Mouse (Mus musculus) hindbrain, embryonic 16.5 days (tissue): ENCODE measurements at regions not wholly inside any gene's neighbourhood (a gene's known extent, or its start where the extent isn't known, plus 50 kb on each side); places are given as distances from the start of the nearest gene placed in this dataset.

Source experiments
- ATAC-seq: fragments of 200-750 bp; cut with Nextera tagmentation; 2 replicates; pipeline ENCODE4 v1.8.0; 2017; ENCODE audit warnings: moderate TSS enrichment, moderate library complexity
- H3K27ac ChIP-seq: fragments of 300-500 bp; sonication (generic); 2 replicates; pipeline ENCODE4 v1.5.1; 2014; ENCODE audit warnings: low read depth, mild to moderate bottlenecking, control low read depth, low read length, moderate library complexity
- H3K27me3 ChIP-seq: fragments of 300-500 bp; sonication (generic); replicated peaks from 2 replicates; pipeline ENCODE4 v1.6.1; 2014; ENCODE audit warnings: low read length; ENCODE audit not compliant: control insufficient read depth, insufficient read depth
- H3K36me3 ChIP-seq: fragments of 300-500 bp; sonication (generic); 2 replicates; pipeline ENCODE4 v1.6.1; 2014; ENCODE audit warnings: mild to moderate bottlenecking, low read length, moderate library complexity, mixed read lengths; ENCODE audit not compliant: control insufficient read depth, insufficient read depth
- H3K4me1 ChIP-seq: fragments of 300-500 bp; sonication (generic); 2 replicates; pipeline ENCODE4 v1.6.1; 2014; ENCODE audit warnings: low read depth, low read length; ENCODE audit not compliant: control insufficient read depth, insufficient read depth
- H3K4me2 ChIP-seq: fragments of 300-500 bp; sonication (generic); 2 replicates; pipeline ENCODE4 v1.6.1; 2014; ENCODE audit warnings: mild to moderate bottlenecking, low read length, control low read depth, moderate library complexity
- H3K4me3 ChIP-seq: fragments of 300-500 bp; sonication (generic); 2 replicates; pipeline ENCODE4 v1.5.1; 2014; ENCODE audit warnings: mild to moderate bottlenecking, low read length, control low read depth, moderate library complexity
- H3K9ac ChIP-seq: fragments of 300-500 bp; sonication (generic); 2 replicates; pipeline ENCODE4 v1.6.1; 2014; ENCODE audit warnings: low read depth, mild to moderate bottlenecking, control low read depth, low read length, moderate library complexity
- H3K9me3 ChIP-seq: fragments of 300-500 bp; sonication (generic); 2 replicates; pipeline ENCODE4 v1.6.1; 2014; ENCODE audit warnings: mild to moderate bottlenecking, low read length, moderate library complexity; ENCODE audit not compliant: control insufficient read depth
- WGBS: fragments of 180-500 bp; shearing (Covaris S2); extraction: QIAGEN DNeasy Blood & Tissue Kit; methylation state at CpG from one replicate; pipeline ENCODE4 v1.1.7; 2014; 5-methylcytosine and 5-hydroxymethylcytosine counted together

DNA sequence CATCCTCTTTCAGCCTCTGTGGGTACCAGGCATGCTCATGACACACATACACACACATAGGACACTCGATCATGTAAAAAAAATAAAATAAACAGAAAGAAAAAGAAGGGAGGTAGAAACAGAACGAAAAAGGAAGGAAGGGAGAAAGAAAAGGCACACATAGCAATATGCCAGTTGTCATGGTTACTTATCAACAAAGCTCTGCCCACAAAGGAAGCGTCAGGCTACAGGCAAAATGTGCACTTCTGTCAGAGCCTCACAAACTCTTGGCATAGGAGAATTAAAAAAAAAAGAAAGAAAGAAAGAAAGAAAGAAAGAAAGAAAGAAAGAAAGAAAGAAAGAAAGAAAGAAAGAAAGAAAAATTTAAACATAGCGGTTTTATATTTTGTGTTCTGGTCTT is 56.9 kb upstream of the Sox2 start:
- no peak overlapping the region for H3K27ac ChIP-seq
- H3K36me3 ChIP-seq, result no peaks in the 10 kb centered on the region
- no peak overlapping the region for H3K4me3 ChIP-seq
- no peaks in the 10 kb centered on the region; the same call in 1 of the 2 replicates for H3K4me1 ChIP-seq
- WGBS, result 46% methylated on average over 4 of the region's 4 CpGs
- no peak overlapping the region for H3K4me2 ChIP-seq
- H3K27me3 ChIP-seq, result no peaks in the 10 kb centered on the region
- no peak for ATAC-seq
- H3K9me3 ChIP-seq, result no peaks in the 10 kb centered on the region
- no peak overlapping the region for H3K9ac ChIP-seq

DNA sequence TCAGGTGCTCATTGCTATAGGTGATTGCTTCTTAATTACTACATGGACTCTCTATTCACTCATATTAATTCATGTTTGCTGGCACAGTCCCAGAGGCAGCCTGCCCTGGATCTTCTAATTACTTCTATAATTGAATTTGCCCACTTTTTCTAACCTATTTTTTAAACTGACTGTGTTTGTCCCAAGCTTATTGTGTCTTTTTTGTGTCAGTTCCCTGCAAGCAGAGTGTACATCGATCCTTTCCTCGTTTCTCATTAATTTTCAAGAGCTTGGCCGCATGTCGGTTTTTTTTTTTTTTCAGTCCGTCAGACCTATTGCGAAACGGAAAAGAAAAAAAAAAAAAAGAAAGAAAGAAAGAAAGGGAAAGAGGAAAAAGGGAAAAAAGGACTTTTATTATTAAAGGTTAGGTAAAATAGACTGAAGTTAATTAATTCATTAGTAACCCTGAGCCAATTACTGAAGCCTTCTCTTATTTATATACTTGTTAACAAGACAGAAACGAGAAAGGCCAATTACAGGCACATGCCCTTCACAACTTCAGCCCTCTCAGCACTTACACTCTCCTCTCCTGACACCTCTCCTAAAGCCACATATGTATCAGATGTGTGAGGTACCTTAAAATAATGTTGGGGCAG is 72.2 kb upstream of the Sox2 start:
- 30% methylated on average over 8 of the region's 8 CpGs for WGBS
- no peaks in the 10 kb centered on the region for H3K27me3 ChIP-seq
- no peak overlapping the region for H3K27ac ChIP-seq
- no peaks in the 10 kb centered on the region for H3K4me1 ChIP-seq
- H3K36me3 ChIP-seq, result no peaks in the 10 kb centered on the region
- no peak overlapping the region for H3K9ac ChIP-seq
- no peak for ATAC-seq
- H3K4me3 ChIP-seq, result no peak overlapping the region
- no peak overlapping the region for H3K4me2 ChIP-seq
- H3K9me3 ChIP-seq, result no peaks in the 10 kb centered on the region

DNA sequence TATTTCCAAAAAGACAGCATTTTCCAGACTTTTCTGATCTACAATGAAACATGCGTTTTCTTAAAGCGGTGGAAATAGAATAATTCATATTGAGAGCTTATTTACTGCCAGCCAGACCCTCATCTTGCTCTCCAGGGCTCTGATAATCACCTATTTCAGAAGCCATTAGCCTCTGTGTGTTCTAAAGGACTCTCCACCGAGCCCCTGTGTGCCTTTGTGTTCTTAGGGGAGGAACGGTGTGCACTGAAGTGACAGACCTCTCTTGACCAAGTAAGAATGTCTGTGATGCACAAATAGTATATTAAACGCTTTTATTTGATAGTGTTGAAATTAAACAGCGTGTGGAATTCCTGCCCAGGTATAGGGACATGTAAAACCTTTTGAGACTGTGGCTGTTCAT is 73.1 kb upstream of the Sox2 start:
- WGBS, result 55% methylated on average over 6 of the region's 6 CpGs
- no peak for ATAC-seq
- Histone ChIP-seq H3K9me3 (no peaks in the 10 kb centered on the region), H3K9ac (no peak overlapping the region), H3K27ac (peak overlapping the region; percentile 24; the same call in 1 of the 2 replicates), H3K4me1 (0 out of 2 replicates have a peak, but pooled peaks cover 3% of the 10 kb centered on the region), H3K27me3 (no peaks in the 10 kb centered on the region), H3K36me3 (no peaks in the 10 kb centered on the region), H3K4me3 (no peak overlapping the region), H3K4me2 (no peak overlapping the region)

DNA sequence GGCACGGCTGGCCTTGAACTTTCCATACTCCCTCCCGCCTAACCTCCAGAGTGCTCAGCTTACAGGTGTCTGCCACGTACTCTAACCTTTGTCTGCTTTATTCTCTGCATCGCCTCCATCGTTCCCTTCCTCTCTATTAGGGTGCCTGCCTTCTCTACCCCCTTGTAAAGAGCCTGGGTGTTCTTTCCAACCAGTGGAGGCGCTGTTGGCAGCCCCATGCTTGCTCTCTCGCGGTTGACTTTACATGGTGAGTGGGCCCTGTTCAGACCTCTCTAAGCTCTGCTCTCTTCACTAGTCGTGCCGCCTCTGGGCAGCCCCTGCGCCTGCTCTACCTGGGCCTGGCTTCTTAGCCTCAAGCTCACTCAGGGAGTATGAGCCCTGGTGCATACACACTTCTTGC is 74.0 kb upstream of the Sox2 start:
- Histone ChIP-seq H3K27me3 (no peaks in the 10 kb centered on the region), H3K4me3 (no peak overlapping the region)
- ATAC-seq, result no peak

DNA sequence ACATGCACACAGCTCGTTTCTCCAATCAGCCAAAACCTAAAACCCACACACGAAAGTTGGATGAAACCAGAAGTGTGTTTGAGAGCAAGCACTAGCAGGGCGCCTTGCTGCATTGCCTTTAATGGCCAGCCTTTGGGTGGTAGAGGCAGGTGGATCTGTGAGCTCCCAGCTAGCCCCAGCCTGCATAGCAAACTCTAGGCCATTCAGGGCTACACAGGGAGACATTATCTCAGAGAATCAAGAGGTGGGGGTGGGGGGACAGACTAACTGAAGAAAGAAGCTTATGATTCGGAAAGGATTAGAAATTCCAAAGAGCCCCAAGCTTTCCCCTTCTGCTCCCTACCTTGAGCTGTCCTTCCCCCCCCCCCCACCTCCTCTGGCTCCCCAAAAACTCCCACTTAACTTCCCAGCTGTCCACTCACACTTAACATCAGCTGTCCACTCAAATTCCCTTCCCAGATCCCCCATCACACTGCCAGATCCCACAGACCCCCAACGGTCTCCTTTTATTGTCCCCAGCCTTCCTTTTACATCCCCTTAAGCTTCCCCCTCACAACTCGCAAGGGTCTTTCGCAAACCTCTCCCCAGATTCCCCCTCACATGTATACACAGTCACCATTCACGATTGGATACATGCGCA is 75.4 kb upstream of the Sox2 start:
- ATAC-seq, result no peak
- Histone ChIP-seq H3K27ac (no peak overlapping the region), H3K9ac (no peak overlapping the region), H3K9me3 (no peaks in the 10 kb centered on the region), H3K4me2 (no peak overlapping the region), H3K4me3 (no peak overlapping the region), H3K27me3 (no peaks in the 10 kb centered on the region), H3K36me3 (no peaks in the 10 kb centered on the region), H3K4me1 (0 out of 2 replicates have a peak, but pooled peaks cover 4% of the 10 kb centered on the region)
- WGBS, result 79% methylated on average over 9 of the region's 9 CpGs

More for the DNA sequence above, 74.0 kb upstream of the Sox2 start:
- 0 out of 2 replicates have a peak, but pooled peaks cover 4% of the 10 kb centered on the region for H3K4me1 ChIP-seq
- no peak overlapping the region for H3K27ac ChIP-seq
- H3K9me3 ChIP-seq, result no peaks in the 10 kb centered on the region
- no peaks in the 10 kb centered on the region for H3K36me3 ChIP-seq
- H3K9ac ChIP-seq, result no peak overlapping the region
- WGBS, result 45% methylated on average over 11 of the region's 11 CpGs
- no peak overlapping the region for H3K4me2 ChIP-seq

DNA sequence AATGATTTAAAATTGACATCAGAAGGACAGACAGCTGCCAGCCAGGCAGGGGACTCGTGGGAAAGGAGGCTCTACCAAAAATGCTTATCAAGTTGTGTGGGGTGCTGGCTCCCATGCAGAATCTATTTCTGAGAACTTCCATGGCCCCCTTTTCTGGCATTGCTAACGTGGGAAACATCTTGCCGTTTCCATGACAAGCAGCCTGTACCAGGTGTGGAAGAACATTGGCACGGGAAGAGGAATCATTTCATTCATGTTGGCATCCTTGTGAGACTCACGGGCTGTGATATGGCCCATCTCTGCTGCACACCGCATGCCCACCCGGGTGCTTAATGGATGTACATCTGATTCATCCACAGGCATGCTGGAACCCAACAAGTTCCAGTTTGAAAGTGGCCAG is 76.9 kb upstream of the Sox2 start:
- Histone ChIP-seq H3K36me3 (no peaks in the 10 kb centered on the region), H3K4me2 (no peak overlapping the region), H3K9me3 (no peaks in the 10 kb centered on the region), H3K27ac (no peak overlapping the region), H3K9ac (no peak overlapping the region), H3K4me1 (peaks cover 5% of the 10 kb centered on the region), H3K27me3 (no peaks in the 10 kb centered on the region), H3K4me3 (no peak overlapping the region)
- ATAC-seq, result no peak
- 60% methylated on average over 7 of the region's 7 CpGs for WGBS

DNA sequence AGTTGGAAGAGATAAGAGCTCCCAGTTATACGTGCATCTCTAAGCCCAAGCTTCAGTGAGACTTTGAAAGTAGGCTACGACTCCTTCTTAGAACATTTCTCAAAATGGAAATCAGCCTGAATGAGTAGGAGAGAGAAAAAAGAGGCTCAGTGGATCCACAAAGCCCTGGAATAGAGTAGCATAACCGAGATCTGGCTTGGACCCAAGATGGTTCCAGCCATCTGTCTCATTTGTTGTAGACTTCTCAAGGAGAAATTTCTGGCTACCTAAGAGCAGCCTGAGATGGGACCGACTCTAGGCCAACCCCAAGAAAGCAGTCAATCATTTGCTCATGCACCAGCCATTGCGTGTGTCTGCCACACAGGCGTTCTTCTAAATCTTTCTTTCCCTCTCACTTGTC is 78.1 kb upstream of the Sox2 start:
- no peak for ATAC-seq
- no peak overlapping the region for H3K9ac ChIP-seq
- 49% methylated on average over 6 of the region's 6 CpGs for WGBS
- H3K27ac ChIP-seq, result 0 out of 2 replicates have a peak overlapping the region, but pooled peaks have one; percentile 10
- H3K4me2 ChIP-seq, result no peak overlapping the region
- H3K36me3 ChIP-seq, result no peaks in the 10 kb centered on the region
- no peaks in the 10 kb centered on the region for H3K27me3 ChIP-seq
- no peak overlapping the region for H3K4me3 ChIP-seq
- H3K9me3 ChIP-seq, result no peaks in the 10 kb centered on the region
- H3K4me1 ChIP-seq, result peaks cover 8% of the 10 kb centered on the region

DNA sequence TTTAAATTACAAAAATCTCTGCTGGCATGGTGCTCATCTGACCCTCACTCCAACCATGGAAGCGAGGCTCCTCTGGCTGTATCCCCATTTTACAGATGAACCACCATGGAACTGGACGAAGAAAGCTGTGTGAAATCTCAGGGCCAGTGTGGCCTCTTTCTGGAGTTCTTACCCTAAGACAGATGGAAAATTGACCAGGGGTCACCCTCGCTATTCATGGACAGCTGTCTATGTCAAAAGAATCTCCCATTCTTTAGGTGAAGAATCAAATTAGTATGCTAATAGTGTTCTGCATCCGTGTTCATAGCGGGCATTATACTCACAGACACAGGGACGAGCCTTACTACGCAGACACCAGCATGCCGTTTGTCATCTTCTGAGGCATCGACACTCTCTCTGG is 78.6 kb upstream of the Sox2 start:
- peaks cover 8% of the 10 kb centered on the region for H3K4me1 ChIP-seq
- no peak overlapping the region for H3K9ac ChIP-seq
- no peaks in the 10 kb centered on the region for H3K9me3 ChIP-seq
- no peak overlapping the region for H3K4me3 ChIP-seq
- ATAC-seq, result no peak
- no peak overlapping the region for H3K4me2 ChIP-seq
- no peaks in the 10 kb centered on the region for H3K36me3 ChIP-seq
- no peak overlapping the region for H3K27ac ChIP-seq
- H3K27me3 ChIP-seq, result no peaks in the 10 kb centered on the region
- WGBS, result 44% methylated on average over 9 of the region's 9 CpGs

DNA sequence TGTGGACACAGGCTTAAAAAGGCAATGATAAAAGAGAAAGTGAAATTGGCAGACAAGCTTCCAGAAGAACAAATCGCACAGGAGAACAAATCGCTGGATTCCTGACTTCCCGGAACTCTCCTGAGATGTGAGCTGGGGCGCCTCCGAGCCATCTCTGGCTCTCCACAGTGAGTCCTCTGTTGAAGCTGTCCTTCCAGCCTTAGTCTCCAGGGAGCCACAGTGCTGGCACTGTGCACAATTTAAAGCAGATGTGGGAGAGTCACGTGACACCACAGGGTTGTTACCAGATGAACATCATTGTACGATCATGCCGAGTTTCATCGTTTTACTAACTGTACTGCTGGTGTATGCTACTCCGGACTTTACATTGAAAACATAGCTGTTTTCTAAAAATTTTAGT is 80.2 kb upstream of the Sox2 start:
- Histone ChIP-seq H3K9me3 (no peaks in the 10 kb centered on the region), H3K4me2 (no peak overlapping the region), H3K27me3 (no peaks in the 10 kb centered on the region; the same call in 1 of the 2 replicates), H3K4me3 (no peak overlapping the region), H3K27ac (no peak overlapping the region), H3K4me1 (peaks cover 8% of the 10 kb centered on the region), H3K36me3 (no peaks in the 10 kb centered on the region), H3K9ac (no peak overlapping the region)
- ATAC-seq, result no peak
- WGBS, result 54% methylated on average over 10 of the region's 10 CpGs
